Comparison of ENCODE assay signal across 32 mouse cellular contexts in genomic region chr5:5683292-5683691, GRCm38 (mm10). TPM values are rescaled to one million over a fixed set of nuclear protein-coding genes. Genes with fewer than 3 reads are reported as not detected.
"Had no signal": no experiment of that assay in that cellular context is flagged by ENCODE, and none has a peak within 500 bp of the region (broad histone marks: within the 10 kb centered on the region; RNA-seq: fewer than 3 reads in every experiment).

No protein-coding gene starts in this region.

- H3K27ac ChIP-seq: left cerebral cortex, adult 2 months; limb, embryonic 10.5 days; limb, embryonic 12.5 days; limb, embryonic 13.5 days; limb, embryonic 15.5 days; liver, embryonic 12.5 days; liver, embryonic 13.5 days; liver, embryonic 14.5 days; liver, embryonic 15.5 days; lung, embryonic 15.5 days; macrophage; midbrain, embryonic 10.5 days; midbrain, embryonic 12.5 days; midbrain, embryonic 13.5 days; midbrain, embryonic 15.5 days had no signal

- H3K9me3 ChIP-seq: limb, embryonic 10.5 days; limb, embryonic 12.5 days; limb, embryonic 13.5 days; limb, embryonic 15.5 days; liver, embryonic 12.5 days; liver, embryonic 13.5 days; liver, embryonic 15.5 days; lung, embryonic 15.5 days; megakaryocyte, embryonic 14.5 days; midbrain, embryonic 10.5 days; midbrain, embryonic 12.5 days; midbrain, embryonic 13.5 days; midbrain, embryonic 15.5 days had no signal

- H3K9ac ChIP-seq: limb, embryonic 12.5 days; limb, embryonic 13.5 days; limb, embryonic 15.5 days; liver, embryonic 12.5 days; liver, embryonic 13.5 days; liver, embryonic 14.5 days; liver, embryonic 15.5 days; lung, embryonic 14.5 days; lung, embryonic 15.5 days; midbrain, embryonic 12.5 days; midbrain, embryonic 13.5 days; midbrain, embryonic 15.5 days had no signal

- H3K4me3 ChIP-seq: left cerebral cortex, adult 2 months; limb, embryonic 10.5 days; limb, embryonic 12.5 days; limb, embryonic 13.5 days; limb, embryonic 15.5 days; liver, embryonic 12.5 days; liver, embryonic 13.5 days; liver, embryonic 15.5 days; lung, embryonic 15.5 days; megakaryocyte, embryonic 14.5 days; midbrain, embryonic 10.5 days; midbrain, embryonic 12.5 days; midbrain, embryonic 13.5 days; midbrain, embryonic 15.5 days; myocyte had no signal

- DNase-seq: layer of hippocampus, postnatal 36 days; left cerebral cortex, postnatal 4 days; liver, embryonic 13.5 days; lung, adult 18-20 months; lung, embryonic 14.5 days; lung, postnatal 10 days; lung, postnatal 14 days; lung, postnatal 36 days; lung, postnatal 4 days; midbrain, embryonic 14.5 days had no signal

- H3K36me3 ChIP-seq: limb, embryonic 12.5 days; liver, embryonic 12.5 days; liver, embryonic 13.5 days; liver, embryonic 15.5 days; lung, embryonic 15.5 days; midbrain, embryonic 12.5 days; midbrain, embryonic 13.5 days; midbrain, embryonic 15.5 days had no signal

- ATAC-seq: liver, embryonic 12.5 days; lung, postnatal 0 days; midbrain, embryonic 13.5 days; midbrain, embryonic 15.5 days; midbrain, embryonic 16.5 days had no signal

- H3K4me1 ChIP-seq: limb, embryonic 10.5 days; limb, embryonic 12.5 days; limb, embryonic 15.5 days; liver, embryonic 12.5 days; liver, embryonic 15.5 days; lung, embryonic 15.5 days; megakaryocyte, embryonic 14.5 days; midbrain, embryonic 13.5 days; midbrain, embryonic 15.5 days had no signal

- H3K4me2 ChIP-seq: limb, embryonic 12.5 days; limb, embryonic 13.5 days; limb, embryonic 15.5 days; liver, embryonic 12.5 days; liver, embryonic 13.5 days; liver, embryonic 15.5 days; lung, embryonic 14.5 days; lung, embryonic 15.5 days; midbrain, embryonic 11.5 days; midbrain, embryonic 12.5 days; midbrain, embryonic 13.5 days; midbrain, embryonic 15.5 days had no signal

- H3K27me3 ChIP-seq: limb, embryonic 12.5 days; limb, embryonic 13.5 days; limb, embryonic 15.5 days; liver, embryonic 12.5 days; liver, embryonic 13.5 days; liver, embryonic 15.5 days; lung, embryonic 15.5 days; megakaryocyte, embryonic 14.5 days; midbrain, embryonic 12.5 days; midbrain, embryonic 13.5 days; midbrain, embryonic 15.5 days had no signal

RNA-seq across cellular contexts. Expression of gene Steap2, which starts 11.1 kb away (rescaled TPM):
- total RNA-seq: megakaryocyte progenitor cell, adult 5-6 weeks; megakaryocyte, adult 5-6 weeks; monocyte, adult 5-6 weeks had no signal
- polyA plus RNA-seq: macrophage had no signal

RNA-seq across cellular contexts. Expression of gene Cfap69, which starts 19.3 kb away (rescaled TPM):
- total RNA-seq: megakaryocyte progenitor cell, adult 5-6 weeks; megakaryocyte, adult 5-6 weeks had no signal
- polyA plus RNA-seq: macrophage had no signal
